Mouse (Mus musculus): Measurements from ENCODE around the gene Rhd.
"Not testable (repeated sequence)": the region's sequence is repeated elsewhere in the genome, so short reads cannot be mapped to it uniquely, and the experiment has no call there.

Gene Rhd
- long read RNA-seq, experiment 1, partial matches to known transcripts: 1 of 3 reads
- long read RNA-seq, experiment 1, other reads (novel, unspliced or antisense): 2 of 3 reads
- long read RNA-seq, experiment 2: 0 reads

DNA sequence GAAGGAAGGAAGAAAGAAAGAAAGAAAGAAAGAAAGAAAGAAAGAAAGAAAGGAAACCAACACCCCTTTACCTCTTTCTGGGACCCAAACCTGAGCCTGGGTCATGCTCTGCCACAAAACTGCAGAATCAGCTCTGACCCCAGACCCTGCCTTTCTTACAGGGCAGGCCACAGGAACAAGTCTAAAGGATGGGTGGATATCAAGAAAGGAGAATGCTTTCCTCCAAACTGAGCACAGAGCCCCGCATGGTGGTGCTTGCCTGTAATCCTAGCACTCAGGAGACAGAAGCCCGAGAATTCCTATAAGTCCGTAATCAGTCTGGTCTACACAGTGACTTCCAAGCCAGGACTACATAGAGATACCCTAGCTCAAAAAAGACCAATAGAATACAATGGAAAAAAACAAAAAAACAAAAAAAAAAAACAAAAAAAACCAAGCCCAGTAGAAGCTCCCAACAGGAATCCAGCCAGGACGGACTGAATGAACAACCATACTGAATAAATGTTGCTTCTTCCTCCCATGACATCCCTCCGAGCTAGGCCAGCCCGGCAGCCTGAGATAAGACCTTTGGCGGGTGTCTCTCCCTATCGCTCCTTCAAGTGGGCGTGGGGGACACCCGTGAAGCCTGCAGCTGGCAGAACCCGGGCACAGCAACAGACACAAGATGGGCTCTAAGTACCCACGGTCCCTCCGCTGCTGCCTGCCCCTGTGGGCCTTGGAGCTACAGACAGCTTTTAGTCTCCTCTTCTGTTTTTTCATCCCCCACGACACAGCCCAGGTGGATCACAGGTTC is at the start of gene Rhd:
Rhd (plus strand) TSS at position 600 of the 793 bp plus-strand sequence.
- intact Hi-C loops (cut with DNase I): no loop called here

DNA sequence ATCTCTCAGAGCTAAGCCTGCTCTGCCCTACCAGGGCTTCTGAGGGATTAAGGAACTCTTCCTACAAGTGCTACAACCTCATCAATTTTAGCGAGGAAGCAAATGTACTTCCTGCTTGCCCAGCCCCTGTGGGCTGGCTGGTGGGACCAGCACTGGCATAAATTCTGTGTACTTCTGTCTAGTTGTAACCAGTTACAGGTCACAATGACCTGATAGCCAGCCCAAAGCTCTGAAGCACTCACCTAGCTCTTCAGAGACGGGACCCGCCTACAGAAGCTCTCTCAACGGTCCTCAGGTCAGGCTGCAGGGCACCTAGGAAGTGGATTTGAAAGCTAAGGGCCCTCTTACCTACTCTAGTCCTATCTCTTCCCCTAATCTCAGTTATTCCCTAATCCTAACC is 46.6 kb upstream of the Rhd start:
- intact Hi-C loops (cut with DNase I): no loop called here

DNA sequence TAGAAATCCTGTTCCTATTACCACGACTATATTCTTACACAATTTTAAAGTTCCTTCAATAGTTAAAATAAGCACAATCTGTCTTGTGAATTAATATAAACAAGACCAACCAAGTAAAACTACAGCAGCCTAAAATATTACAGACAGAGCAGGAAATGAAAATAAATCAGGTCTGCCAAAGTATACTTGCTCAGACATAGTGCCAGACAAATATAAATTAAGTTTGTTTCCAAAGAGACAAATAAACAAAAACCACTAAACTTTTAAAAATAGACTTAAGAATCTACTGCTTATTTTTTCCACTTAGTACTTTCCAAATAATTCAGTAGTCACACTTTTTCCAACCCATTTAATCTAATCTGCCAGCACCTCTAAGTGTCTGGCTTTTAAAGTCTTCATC is 43.3 kb upstream of the Rhd start:
- intact Hi-C loops (cut with DNase I): no loop called here

DNA sequence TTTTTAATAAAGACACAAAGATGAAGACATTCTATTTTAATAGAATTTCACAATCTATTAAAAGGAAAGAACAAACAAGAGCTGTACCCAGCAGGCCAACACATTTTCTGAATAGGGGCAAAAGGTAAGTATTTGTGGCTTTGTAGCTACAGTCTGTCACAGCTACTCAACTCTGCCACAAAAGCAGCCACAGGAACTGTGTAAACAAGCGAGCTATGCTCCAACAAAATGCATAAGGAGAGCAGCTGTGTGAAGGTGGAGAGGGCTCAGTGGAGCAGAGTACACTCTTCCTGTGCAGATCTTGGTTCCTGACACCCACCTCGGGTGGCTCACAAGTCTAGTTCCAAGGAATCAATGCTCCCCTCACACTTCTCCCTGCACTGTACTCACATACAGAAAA is 40.8 kb upstream of the Rhd start:
- intact Hi-C loops (cut with DNase I): no loop called here

DNA sequence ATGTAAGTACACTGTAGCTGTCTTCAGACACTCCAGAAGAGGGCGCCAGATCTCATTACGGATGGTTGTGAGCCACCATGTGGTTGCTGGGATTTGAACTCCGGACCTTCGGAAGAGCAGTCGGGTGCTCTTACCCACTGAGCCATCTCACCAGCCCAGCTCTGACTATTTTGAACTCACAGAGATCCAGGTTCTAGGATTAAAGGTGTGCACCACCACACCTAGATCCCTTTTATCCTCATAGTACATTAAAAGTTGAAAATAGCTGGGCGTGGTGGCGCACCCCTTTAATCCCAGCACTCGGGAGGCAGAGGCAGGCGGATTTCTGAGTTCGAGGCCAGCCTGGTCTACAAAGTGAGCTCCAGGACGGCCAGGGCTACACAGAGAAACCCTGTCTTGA is 38.5 kb upstream of the Rhd start:
- intact Hi-C loops (cut with DNase I): not testable (repeated sequence)

DNA sequence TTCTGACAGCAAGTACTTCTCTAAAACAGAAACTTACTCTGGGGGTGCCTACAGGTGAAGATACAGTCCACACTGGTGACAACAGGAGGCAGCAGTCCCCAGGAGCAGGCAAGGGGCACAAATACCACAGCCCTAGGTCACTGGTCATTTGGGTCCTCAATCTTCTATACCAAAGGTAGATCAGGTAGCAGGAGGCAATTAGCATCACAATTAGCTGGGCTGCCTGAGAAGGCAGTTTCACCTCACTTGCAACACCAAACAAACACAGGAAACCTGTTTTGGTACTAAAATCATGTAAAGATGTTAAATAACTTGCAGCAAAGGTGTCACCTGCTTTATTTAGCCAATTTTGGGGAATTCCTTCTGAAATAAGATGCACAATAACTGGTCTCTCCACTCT is 38.0 kb upstream of the Rhd start:
- intact Hi-C loops (cut with DNase I): no loop called here

DNA sequence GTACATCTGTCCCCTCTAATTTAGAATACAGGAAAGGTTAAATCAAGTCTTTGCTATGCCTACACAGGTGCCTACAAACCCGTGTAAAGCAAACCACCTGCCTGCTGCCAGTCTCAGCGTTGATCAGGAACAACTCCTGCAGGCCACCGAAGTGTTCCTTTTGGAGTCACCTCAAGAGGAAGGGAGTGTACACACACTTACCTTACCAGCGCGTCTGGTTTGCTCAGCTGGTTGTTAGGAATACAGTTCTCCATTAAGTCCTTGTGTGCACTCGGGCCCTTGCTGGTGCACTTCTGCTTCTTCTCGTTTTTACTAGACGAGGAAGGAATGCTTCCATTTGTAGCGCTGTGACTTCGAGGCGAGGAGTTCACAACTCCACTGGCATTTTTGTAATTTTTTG is 36.5 kb upstream of the Rhd start:
- intact Hi-C loops (cut with DNase I): no loop called here

DNA sequence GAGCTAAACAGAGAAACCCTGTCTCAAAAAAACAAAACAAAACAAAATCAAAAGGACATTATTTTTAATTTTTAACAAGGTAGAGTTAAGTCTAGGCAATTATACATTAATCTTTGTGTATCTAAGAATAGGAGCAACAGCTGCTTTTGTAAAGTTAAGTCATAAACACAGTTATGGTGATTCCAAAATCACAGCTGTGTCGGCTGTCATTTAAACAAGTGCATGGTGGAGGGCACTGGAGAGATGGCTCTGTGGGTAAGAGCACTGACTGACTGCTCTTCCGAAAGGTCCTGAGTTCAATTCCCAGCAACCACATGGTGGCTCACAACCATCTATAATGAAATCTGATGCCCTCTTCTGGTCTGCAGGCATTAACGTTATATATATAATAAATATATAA is 32.4 kb upstream of the Rhd start:
- intact Hi-C loops (cut with DNase I): no loop called here

DNA sequence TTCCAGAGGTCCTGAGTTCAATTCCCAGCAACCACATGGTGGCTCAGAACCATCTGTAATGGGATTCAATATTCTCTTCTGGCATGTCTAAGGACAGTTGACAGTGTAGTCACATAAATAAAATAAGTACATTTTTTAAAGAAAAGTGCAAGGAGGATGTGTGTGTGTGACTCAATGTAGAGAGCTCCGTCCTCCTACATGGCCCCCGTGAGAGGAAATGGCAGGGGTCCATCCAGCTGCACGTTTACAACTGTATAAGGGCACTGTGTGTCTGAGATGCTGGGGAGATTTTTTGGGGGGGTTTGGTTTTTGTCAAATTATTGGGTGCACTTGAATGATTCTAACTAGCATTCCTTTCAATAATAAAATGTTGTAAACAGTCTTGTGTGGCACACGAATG is 28.9 kb upstream of the Rhd start:
- intact Hi-C loops (cut with DNase I): no loop called here

DNA sequence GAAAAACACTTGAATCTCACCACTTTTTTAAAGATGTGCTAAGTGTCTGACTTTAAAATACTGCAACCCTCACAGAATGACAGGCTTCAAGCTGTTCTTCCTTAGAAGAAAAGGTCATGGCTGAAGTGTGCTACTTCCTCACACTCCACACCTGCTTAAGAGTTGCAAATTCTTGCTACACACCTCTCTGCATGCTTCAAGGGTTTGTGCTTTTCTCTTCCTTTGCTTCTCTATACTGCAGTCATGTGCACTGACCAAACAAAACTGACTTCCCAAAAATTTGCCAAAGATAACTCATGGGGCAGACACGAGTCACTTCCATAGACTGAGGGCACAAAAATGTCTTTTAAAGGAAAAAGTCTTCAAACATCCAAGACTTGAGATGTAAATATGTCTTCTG is 26.1 kb upstream of the Rhd start:
- intact Hi-C loops (cut with DNase I): no loop called here

DNA sequence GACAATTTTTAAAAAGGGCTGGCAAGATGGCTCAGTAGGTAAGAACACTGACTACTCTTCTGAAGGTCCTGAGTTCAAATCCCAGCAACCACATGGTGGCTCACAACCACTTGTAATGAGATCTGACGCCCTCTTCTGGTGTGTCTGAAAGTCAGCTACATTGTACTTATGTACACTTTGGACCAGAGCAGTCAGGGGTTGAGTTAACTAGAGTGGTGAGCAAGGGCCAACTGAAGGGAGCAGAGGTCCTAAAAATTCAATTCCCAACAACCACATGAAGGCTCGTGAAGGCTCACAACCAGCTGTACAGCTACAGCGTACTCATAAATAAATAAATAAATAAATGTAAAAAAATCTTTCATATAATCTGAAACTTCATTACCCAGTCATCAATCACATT is 25.6 kb upstream of the Rhd start:
- intact Hi-C loops (cut with DNase I): not testable (repeated sequence)

DNA sequence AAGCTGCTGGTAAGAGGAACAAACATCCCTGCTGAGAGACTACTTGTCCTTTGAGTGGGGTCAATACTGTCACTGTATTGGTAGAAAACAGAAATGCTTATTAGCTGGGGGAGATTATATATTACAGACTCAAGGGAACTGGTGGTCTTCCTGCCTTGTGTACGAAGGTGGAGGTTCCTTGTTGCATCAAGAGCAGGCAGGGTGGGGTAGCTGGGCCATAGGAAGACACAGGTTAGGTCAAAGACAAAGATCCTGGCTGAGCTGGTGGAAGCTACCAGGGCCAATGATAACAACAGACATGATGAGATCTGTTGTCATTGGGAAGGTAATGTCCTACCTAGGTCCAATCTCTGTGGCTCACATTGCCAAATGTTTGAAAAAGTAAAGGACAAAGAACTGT is 24.1 kb upstream of the Rhd start:
- intact Hi-C loops (cut with DNase I): no loop called here

DNA sequence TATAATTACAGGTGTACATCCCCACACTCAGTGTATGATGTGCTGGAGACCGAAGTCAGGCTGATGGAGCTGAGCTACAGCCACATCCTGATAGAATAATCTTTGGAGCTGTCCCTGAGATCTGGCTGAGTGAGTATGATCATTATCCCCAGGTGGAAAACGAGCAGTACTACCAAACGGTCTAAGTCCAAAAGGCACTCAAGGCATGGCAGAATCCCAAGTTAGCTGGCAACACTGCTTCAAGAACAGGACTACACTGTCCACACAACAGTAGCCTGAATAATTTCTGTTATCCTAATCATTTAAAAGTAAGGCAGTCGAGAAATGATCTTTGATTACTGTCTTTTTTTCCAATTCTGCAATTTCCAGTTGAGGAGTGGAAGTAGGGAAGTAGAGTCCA is 20.8 kb upstream of the Rhd start:
- intact Hi-C loops (cut with DNase I): no loop called here

DNA sequence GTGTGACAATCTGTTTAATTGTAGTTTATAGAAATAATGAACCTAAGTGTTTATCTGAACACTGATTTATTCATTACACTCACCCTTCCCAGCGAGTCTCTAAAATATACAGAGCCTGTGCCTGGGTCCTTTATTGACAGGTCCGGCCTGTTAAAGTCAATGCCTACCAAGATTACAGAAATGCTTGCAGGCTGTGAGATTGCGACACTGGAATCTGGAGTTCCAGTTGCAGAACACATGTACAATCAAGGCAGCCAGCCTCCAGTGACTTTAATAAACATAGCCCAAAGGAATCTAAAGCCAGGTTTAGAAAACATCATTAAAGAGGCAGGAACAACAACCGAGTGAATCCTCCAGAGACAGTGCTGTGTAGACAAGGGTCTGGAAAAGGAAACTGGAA is 16.7 kb upstream of the Rhd start:
- intact Hi-C loops (cut with DNase I): no loop called here

DNA sequence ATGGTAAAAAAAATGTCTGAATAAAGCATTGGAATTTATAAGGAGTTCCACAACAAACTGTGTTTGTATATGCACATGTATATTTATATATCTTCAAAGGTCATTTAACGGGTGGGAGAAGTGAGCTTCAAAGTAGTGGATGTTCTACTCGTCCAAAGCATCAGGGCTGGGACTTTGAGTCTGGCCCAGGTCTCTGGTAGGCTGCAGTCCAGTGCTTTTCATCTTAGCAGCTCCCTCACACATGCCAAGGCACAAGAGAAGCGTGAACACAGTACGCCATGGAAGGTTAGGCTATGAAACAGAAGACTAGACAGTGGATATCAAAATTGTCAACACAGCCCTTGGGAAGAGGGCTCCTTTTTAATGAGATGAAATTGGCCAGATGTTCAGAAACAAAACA is 13.8 kb upstream of the Rhd start:
- intact Hi-C loops (cut with DNase I): no loop called here

DNA sequence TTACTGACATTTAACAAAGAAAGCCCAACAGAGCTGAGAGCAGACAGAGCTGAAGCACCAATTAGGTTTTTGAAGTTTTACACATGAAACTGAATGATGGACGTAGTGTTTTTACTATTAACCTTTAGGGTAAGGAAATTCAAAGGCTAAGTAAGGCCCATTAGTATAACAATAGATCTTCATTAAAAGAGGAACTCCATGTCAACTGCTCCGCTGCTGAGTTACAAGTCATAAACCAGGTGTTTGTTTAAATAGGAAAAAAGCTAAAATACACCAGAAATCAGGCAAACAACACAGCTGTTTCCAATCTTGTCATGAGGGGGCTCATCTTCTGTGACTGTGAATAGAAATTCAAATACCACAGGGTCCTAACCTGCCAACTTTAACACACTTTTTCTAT is 13.1 kb upstream of the Rhd start:
- intact Hi-C loops (cut with DNase I): no loop called here

DNA sequence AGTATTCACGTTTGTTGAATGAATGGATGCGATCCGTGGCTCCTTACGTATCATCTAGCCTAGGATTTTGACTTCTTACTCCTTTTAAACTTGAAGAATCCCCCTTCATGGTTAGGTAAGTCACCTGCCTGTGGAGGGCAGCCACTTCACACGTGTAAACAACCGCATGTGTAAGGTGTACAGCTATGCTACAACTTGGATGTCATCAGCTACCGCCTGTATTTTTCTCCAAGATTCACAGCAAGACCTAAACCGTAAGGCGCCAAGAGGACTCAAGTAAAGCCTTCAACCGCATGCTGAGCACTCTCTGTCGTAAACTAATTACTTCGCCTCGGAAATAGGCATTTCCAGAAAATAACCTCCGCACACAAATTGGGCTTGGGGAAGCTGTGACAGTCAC is 12.5 kb upstream of the Rhd start:
- intact Hi-C loops (cut with DNase I): no loop called here

DNA sequence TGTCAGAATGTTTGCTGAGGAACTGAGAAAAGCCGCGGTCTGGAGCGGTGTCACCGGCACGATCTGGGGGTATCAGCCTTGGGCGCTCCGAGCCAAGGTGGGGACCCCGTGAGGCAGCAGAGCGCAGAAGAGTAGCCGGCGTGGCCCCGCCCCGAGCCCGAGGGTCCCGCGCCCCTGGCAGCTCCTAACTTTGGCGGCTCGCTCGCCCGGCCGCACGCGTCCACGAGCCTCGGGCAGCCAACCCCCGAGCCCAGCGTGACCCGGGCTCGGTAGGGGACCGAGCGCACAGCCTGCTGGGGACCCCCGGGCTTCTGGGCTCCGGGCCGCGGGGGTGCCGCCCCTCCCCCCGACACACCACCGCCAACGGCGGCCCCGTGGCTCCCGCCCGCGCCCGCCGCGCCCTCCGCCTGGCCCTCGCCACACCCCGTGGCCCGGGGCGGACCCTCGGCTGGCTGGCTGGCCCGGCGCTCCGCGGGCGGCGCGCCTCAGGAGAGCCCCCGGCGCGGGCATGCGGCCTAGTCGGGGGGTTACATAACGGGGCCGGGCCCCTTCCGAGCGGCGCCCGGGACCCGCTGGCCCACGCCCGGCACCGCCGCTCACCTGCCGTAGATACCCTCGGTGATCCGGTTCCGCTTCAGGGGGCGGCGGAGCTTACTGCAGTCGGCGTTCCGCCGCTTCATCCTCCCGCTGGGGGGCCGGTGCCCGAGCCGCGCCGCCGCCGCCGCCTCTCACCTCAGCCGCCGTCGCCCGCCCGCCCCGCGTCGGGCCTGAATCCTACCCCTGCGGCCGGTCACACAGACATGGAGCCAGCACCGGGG is 11.7 kb upstream of the Rhd start:
- intact Hi-C loops (cut with DNase I): no loop called here

DNA sequence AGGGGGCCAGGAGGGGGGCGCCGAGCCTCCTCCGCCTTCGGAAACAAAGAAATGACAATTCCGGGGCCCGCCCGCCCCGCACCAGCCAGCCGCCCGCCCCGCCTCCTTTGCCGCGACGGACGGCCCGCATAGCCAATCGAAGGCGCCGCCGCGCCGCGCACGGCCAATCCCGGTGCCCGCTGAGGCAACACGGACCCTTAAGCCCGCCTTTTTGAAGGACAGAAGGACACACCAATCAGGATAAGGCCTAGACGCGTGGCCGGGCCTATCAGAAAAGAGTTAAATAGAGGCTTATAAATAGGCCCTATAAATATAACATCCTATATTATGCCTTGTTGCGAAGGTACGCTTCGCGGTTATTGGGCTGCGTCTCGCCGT is 11.1 kb upstream of the Rhd start, which contains the start of gene Maco1:
Maco1 (minus strand) TSS at position 87 of the 378 bp plus-strand sequence.
- intact Hi-C loops (cut with DNase I): no loop called here

DNA sequence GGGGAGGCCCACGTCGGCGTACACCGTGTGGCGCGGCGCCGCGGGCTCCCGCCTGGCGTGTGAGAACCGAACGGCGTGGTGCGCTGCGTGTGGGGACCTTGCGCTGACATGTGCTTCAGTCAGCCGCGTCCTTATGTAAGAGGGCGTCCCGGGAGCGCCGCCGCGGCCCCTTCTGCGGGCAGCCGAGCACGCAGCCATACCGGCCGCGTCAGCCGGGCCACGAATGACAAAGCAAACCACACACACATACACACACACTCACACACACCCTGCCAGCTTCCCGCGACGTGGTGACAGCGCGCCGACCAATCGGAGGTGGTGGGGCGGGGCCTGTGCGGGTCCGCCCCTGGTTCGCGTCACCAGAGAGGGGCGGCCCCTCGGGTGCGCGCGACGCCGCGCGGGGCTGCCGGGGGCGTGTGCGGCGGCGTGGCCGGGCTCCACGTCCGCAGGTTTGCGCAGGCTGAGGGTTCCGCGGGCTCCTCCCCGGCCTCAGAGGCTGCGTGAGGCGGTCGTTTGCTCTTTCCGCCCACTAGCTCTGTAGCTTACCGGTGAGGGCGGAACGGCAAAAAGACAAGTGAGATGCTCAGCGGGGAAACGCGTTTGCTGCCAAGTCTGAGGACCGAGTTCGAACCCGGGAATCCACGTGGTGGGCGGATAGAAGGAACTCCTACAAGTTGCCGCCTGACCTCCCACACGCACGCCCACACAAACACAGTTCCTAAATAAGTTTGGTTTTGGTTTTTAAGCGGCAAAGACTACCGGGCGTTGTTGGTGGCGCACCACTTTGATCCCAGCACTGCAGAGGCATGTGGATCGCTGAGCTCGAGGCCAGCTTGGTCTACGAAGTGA is 10.5 kb upstream of the Rhd start:
- intact Hi-C loops (cut with DNase I): no loop called here

DNA sequence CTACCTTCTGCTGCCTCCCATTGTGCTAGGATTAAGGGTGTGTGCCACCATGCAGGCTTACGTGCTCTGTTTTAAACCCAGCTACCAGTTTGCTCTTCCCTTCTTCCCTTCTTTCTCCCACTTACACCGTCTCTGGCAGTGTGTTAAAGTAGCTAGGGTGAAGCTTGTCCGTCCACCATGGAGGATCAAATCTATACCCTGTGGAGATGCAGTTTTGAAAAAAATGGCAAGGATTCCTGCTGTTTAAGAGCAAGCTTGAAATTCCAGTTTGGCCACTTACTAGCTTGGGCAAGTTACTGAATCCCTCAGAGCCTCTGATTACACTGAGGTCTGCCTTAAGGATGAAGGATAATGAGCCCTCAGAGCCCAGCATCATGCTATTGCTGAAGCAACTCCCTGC is 9.0 kb upstream of the Rhd start:
- intact Hi-C loops (cut with DNase I): no loop called here

DNA sequence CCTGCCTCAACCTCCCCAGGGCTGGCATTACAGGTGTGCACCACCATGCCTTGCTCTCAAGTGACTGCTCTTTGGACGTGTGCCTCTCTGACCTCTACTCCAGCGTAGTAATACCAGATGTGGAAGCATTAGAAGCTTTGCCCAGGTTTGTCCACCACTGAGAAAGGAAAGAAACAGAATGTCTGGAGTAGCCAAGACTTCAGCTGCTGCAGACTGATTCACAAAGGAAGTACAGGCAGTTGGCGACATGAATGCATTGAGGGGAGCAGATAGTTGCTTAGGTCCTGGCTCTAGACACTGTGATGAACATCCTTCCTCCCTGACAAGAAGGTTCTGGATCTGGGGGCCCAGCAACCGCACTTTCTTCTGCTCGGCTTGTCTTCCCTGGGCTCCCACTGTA is 8.3 kb upstream of the Rhd start:
- intact Hi-C loops (cut with DNase I): no loop called here
